Mouse (Mus musculus): ENCODE results near the gene Ccnt1.
A peak's percentile ranks its signal among the peaks of the same experiment; 100 is the strongest.

Gene Ccnt1

GRCm38 (mm10) chr15:98570873-98571538 is at the start of gene Ccnt1, which contains the start of gene 4930415O20Rik:
Ccnt1 (minus strand) TSS chr15:98570923.
4930415O20Rik (plus strand) TSS chr15:98571004.
- peak; percentile 25 for DNase-seq (ENCODE audit: low read depth, low spot score)

GRCm38 (mm10) chr15:98617176-98617537 is 46.4 kb upstream of the Ccnt1 start:
- DNase-seq (ENCODE audit: low read depth, low spot score) = peak; percentile 72

GRCm38 (mm10) chr15:98616362-98617175 is 45.8 kb upstream of the Ccnt1 start:
- no peak for DNase-seq (ENCODE audit: low read depth, low spot score)

DNA sequence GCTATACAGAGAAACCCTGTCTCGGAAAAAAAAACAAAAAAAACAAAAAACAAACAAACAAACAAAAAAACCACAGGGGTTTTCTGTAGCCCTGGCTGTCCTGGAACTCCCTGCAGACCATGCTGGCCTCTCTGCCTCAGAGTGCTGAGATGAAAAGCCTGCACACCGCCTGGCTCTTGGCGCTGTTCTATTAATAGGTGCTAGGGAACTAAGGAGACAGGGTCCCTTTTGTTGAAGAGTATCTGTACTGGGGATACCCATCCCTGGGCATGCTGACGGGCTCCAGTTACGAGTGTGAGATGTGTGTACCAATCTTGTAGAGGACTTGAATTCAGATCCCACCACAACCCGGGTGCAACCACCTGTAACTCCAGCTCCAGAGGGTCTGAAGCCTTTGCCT is 45.0 kb upstream of the Ccnt1 start:
- DNase-seq (ENCODE audit: low read depth, low spot score) = no peak

GRCm38 (mm10) chr15:98614971-98615370 is 44.2 kb upstream of the Ccnt1 start:
- no peak for DNase-seq (ENCODE audit: low read depth, low spot score)

- no peak for DNase-seq (ENCODE audit: low read depth, low spot score)
Observed at GRCm38 (mm10) chr15:98614551-98614950, 43.8 kb upstream of the Ccnt1 start.

DNA sequence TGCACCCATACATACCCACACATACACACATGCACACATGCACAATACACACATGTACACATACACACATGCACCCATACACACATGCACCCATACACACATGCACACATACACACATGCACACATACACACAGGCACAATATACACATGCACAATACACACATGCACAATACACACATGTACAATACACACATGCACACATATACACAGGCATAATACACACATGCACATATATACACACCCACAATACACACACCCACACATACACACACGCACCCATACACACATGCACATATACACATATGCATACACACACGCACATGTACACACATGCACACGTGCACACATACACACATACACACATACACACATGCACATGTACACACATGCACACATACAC is 41.5 kb upstream of the Ccnt1 start:
- no peak for DNase-seq (ENCODE audit: low read depth, low spot score)

- no peak for DNase-seq (ENCODE audit: low read depth, low spot score)
Observed at GRCm38 (mm10) chr15:98610131-98610633, 39.5 kb upstream of the Ccnt1 start.

DNA sequence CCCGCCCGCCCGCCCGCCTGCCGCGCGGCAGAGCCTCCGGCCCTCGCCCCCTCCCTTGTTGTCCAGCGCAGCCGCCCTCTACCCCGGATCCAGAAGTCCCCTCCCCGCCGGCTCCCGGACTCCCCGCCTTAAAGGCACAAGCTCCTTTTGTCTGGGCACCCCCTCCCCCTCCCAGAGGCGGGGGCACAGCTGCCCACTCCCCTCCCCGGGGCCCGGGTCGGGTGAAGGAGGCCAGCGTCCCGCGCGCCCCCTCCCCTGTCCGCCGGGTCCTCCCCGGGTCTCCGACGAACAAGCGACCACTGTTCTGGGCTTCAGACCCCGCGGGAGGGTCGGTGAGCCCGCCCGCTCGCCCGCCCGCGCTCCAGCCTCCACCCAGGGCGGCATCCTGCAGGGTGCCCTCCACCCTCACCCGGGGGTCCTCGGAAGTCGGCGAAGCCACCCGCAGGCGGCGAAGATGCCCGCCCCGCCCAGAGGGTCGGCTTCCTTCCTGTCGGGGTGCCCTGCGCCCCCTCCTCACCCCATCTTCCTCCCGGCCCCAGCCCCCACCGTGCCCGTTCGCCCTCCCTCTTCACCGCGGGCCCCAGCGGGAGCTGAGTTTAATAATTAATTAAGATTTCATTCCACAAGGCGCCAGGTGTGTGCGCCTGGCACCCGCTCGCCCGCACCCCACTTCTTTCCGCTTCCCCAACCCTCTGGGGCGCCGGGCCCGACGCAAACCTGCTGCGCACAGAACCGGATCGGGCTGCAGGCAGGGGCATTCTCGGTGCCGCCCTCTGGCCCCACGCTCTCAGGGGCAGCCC is 38.8 kb upstream of the Ccnt1 start, which contains the start of gene Adcy6:
Gene Adcy6 (minus strand): TSS at position 746 of the 800 bp plus-strand sequence.
- DNase-seq (ENCODE audit: low read depth, low spot score) = peak; percentile 67

DNA sequence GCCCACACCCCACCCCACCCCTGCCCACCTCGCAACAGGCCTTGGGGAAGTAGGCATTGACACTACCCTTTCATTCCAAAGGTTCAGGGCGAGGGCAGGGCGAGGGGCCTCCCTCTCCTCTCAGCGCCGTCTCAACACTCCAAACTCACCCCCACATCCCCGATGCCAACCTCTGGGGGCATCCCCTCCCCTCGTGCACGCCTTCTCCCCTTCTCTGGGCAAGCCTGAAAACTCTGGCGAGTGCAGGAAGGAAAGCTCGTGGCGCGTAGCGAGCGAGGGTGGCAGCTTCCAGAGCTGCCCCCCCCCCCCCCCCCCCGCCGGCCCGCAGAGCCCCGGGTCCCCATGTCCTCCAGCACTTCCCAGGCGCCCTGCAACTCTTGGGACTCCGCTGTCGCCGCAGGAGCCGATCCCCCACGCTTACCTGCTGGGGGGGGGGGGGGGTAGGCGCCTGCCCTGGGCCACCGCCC is 38.1 kb upstream of the Ccnt1 start:
- peak; percentile 49 for DNase-seq (ENCODE audit: low read depth, low spot score)

DNA sequence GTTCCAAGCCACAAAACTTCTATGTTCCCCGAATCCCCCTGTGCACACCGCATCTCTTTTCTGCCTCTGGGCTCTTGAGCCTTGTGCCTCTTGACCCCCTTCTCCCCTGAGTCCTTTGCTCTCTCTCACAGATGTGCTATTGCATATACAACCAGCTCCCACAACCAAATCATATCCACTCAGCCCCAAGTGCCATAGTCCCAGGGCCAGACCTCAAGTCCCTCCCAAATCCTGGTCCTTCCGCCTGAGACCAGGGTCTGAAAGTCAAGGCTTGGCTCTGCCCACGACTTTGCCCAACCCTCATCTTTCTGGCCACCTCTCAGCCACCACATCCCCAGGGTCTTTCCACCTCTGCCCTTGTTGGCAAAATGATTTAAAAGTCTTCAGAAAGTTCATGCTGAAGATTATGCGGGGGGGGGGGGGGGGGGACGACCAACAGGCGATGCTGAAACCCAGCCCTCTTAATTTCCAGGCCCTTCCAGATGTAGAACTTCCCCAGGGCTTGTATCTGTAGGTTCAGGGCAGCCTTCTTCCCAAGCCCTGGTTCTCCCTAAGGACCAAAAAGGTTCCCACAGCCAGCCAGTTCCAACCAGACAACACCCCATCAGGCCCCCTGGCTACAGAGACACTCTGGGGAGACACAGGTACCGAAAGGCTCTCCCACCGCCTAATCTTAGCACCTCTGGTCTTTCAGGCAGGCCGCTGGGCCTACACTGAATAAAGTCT is 37.5 kb upstream of the Ccnt1 start:
- DNase-seq (ENCODE audit: low read depth, low spot score) = no peak

DNA sequence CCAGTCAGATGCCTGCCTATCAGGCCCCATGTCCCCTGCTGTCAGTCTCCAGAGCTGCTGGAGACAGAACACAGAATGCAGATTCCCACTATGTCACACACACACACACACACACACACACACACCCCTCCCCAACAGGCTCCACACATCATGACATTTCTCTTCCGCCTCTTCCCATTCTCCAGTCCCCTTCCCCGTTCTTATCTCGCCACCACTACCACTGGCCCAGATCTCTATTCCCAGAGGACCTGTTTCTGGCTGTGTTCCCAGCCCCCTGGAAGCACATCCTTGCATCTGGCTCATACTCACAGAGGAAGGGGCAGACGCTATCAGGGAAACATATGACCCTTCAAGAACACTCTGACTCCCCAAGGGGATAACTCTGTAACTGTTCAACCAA is 36.8 kb upstream of the Ccnt1 start:
- no peak for DNase-seq (ENCODE audit: low read depth, low spot score)

GRCm38 (mm10) chr15:98606739-98607138 is 36.0 kb upstream of the Ccnt1 start:
- no peak for DNase-seq (ENCODE audit: low read depth, low spot score)

DNA sequence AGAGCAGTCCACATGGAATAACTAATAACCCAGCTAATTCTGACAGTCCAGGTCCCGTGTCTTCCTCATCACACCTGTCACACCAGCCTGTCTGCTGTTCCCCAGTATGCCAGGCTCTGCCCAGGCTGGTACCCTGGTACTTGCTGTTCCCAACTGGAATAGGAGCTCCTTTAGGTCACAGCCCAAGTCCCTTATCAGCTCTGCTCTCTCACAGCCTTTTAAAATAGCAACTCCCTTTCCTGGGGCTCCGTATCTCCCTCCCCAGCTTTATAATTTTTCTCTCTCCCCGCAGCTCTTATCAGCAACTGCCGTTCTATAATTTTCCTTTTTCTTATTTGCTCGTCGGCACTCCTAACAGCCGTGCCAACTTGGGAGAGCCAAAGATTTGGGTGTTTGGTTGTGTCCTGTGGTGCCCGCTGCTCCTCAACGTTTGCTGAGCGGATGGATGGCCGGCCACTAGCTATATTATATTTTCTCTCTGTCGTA is 35.4 kb upstream of the Ccnt1 start:
- no peak for DNase-seq (ENCODE audit: low read depth, low spot score)

- DNase-seq (ENCODE audit: low read depth, low spot score) = no peak
Observed at GRCm38 (mm10) chr15:98604041-98604575, 33.4 kb upstream of the Ccnt1 start.

DNA sequence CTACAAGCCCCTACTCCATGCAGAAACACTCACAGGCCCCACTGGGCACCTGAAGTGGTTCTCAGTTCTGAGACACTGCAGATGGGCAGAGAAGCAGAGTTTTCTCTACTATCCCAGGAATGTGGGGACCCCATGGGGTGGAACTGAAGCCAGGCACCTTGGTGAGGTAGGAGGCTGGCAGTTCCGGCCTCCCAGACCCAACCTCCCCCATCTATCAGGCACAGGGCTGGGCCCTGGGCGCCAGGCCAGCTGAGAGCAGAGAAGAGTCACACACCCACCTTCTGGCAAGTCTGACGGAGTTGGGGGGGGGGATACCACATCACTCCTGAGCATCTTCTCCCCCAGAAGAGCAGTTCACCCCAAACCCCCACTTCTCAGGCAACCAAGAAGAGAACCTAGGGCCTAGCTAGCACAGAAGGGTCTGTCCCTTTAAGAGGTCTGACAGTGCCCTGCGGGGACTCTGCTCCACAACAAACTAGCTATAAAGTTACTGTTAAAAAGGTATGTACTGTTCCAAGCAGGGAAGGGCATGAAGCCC is 32.3 kb upstream of the Ccnt1 start:
- no peak for DNase-seq (ENCODE audit: low read depth, low spot score)

- no peak for DNase-seq (ENCODE audit: low read depth, low spot score)
Observed at GRCm38 (mm10) chr15:98602191-98602881, 31.6 kb upstream of the Ccnt1 start.

- DNase-seq (ENCODE audit: low read depth, low spot score) = no peak
Observed at GRCm38 (mm10) chr15:98601832-98602190, 31.1 kb upstream of the Ccnt1 start.

GRCm38 (mm10) chr15:98600036-98600709 is 29.4 kb upstream of the Ccnt1 start:
- DNase-seq (ENCODE audit: low read depth, low spot score) = no peak
